Mouse (Mus musculus) forebrain, embryonic 13.5 days (tissue): ENCODE measurements at regions not wholly inside any gene's neighbourhood (a gene's known extent, or its start where the extent isn't known, plus 50 kb on each side); places are given as distances from the start of the nearest gene placed in this dataset. TPM values are rescaled to one million over a fixed set of nuclear protein-coding genes. Genes with fewer than 3 reads are reported as not detected.

Experiments used
- microRNA-seq: library from miRNA; unstranded; fragments of <30 nt; microRNA quantifications from one replicate; pipeline ENCODE4, GENCODE M21; 2016

Small RNA genes in the stretch of these regions (microRNA-seq; reads per million reads assigned to microRNA genes)
- gene Gm23189 = not detected
